Mouse (Mus musculus) lung, embryonic 15.5 days (tissue): ENCODE data around the gene Myo15b. TPM values are rescaled to one million over a fixed set of nuclear protein-coding genes. Genes with fewer than 3 reads are reported as not detected.

Experiments
- ATAC-seq: fragments of 200-750 bp; cut with Nextera tagmentation; 2 replicates; pipeline ENCODE4 v1.8.0; 2017; ENCODE audit warnings: moderate number of reproducible peaks, borderline replicate concordance; ENCODE audit not compliant: low FRiP score, low TSS enrichment; ENCODE audit errors: extremely low read depth
- H3K27ac ChIP-seq: fragments of 300-500 bp; sonication (generic); 2 replicates; pipeline ENCODE4 v1.5.1; 2015; ENCODE audit warnings: moderate library complexity, mild to moderate bottlenecking, inconsistent platforms
- H3K27me3 ChIP-seq: fragments of 300-500 bp; sonication (generic); 2 replicates; pipeline ENCODE4 v1.6.1; 2015; ENCODE audit warnings: inconsistent platforms
- H3K36me3 ChIP-seq: fragments of 300-500 bp; sonication (generic); 2 replicates; pipeline ENCODE4 v1.6.1; 2015; ENCODE audit warnings: inconsistent platforms
- H3K4me1 ChIP-seq: fragments of 300-500 bp; sonication (generic); 2 replicates; pipeline ENCODE4 v1.6.1; 2015; ENCODE audit warnings: inconsistent platforms
- H3K4me2 ChIP-seq: fragments of 300-500 bp; sonication (generic); 2 replicates; pipeline ENCODE4 v1.6.1; 2015; ENCODE audit warnings: inconsistent platforms, mild to moderate bottlenecking, moderate library complexity
- H3K4me3 ChIP-seq: fragments of 300-500 bp; sonication (generic); 2 replicates; pipeline ENCODE4 v1.5.1; 2015; ENCODE audit warnings: mild to moderate bottlenecking, inconsistent platforms
- H3K9ac ChIP-seq: fragments of 300-500 bp; sonication (generic); 2 replicates; pipeline ENCODE4 v1.6.1; 2015; ENCODE audit warnings: inconsistent platforms
- H3K9me3 ChIP-seq: fragments of 300-500 bp; sonication (generic); 2 replicates; pipeline ENCODE4 v1.6.1; 2016; ENCODE audit warnings: inconsistent platforms
- WGBS: fragments of 180-500 bp; shearing (Covaris S2); methylation state at CpG from one replicate; pipeline ENCODE4 v1.1.7; 2015; 5-methylcytosine and 5-hydroxymethylcytosine counted together
- polyA plus RNA-seq: library from polyadenylated mRNA; unstranded; fragments of >200 nt; fragmentation: Nextera tagmentation; extraction: Ambion mirVana; gene quantifications from 2 replicates; pipeline ENCODE4 v1.2.1, GENCODE M21; 2015

Myo15b gene
- polyA plus RNA-seq, 1 experiment from 2014 or later, result 0.49 TPM

GRCm38 (mm10) chr11:115899486-115900266 lies 41.5 kb downstream of the Myo15b start, which contains the start of gene Smim5:
TSS of gene Smim5 (plus strand) at chr11:115899966.
- Histone ChIP-seq H3K36me3 (peaks cover 8% of the 10 kb centered on the region; the same call in 1 of the 2 replicates), H3K27ac (peak within 1 kb of the TSS; percentile 73), H3K9me3 (no peaks in the 10 kb centered on the region), H3K4me1 (peaks cover 59% of the 10 kb centered on the region), H3K4me3 (no peak within 1 kb of the TSS), H3K4me2 (peak within 1 kb of the TSS; percentile 25), H3K9ac (no peak within 1 kb of the TSS), H3K27me3 (no peaks in the 10 kb centered on the region)
- ATAC-seq, result peak; percentile 68
- 26% methylated on average over 16 of the region's 16 CpGs for WGBS

- H3K4me2 ChIP-seq, result peak overlapping the region; percentile 25; the same call in 1 of the 2 replicates
- no peak for ATAC-seq
- 0 out of 2 replicates have a peak, but pooled peaks cover under 1% of the 10 kb centered on the region for H3K36me3 ChIP-seq
- H3K9ac ChIP-seq, result no peak overlapping the region
- WGBS, result 68% methylated on average over 8 of the region's 8 CpGs
- no peaks in the 10 kb centered on the region for H3K27me3 ChIP-seq
- no peaks in the 10 kb centered on the region for H3K9me3 ChIP-seq
- H3K4me3 ChIP-seq, result no peak overlapping the region
- peaks cover 70% of the 10 kb centered on the region for H3K4me1 ChIP-seq
- 0 out of 2 replicates have a peak overlapping the region, but pooled peaks have one; percentile 70 for H3K27ac ChIP-seq
Measured at GRCm38 (mm10) chr11:115900561-115901337, 42.5 kb downstream of the Myo15b start.

GRCm38 (mm10) chr11:115901338-115902161 lies 43.3 kb downstream of the Myo15b start:
- whole genome bisulfite sequencing, result 82% methylated on average over 9 of the region's 9 CpGs

GRCm38 (mm10) chr11:115902177-115902576 lies 44.0 kb downstream of the Myo15b start:
- H3K4me1 ChIP-seq, result peaks cover 76% of the 10 kb centered on the region
- 79% methylated on average over 5 of the region's 5 CpGs for WGBS
- no peak overlapping the region for H3K4me2 ChIP-seq
- no peak overlapping the region for H3K9ac ChIP-seq
- peak overlapping the region; percentile 70 for H3K27ac ChIP-seq
- H3K36me3 ChIP-seq, result no peaks in the 10 kb centered on the region
- H3K9me3 ChIP-seq, result no peaks in the 10 kb centered on the region
- H3K4me3 ChIP-seq, result no peak overlapping the region
- no peaks in the 10 kb centered on the region for H3K27me3 ChIP-seq
- no peak for ATAC-seq

More at GRCm38 (mm10) chr11:115901338-115902161, 43.3 kb downstream of the Myo15b start:
- Histone ChIP-seq H3K9ac (no peak overlapping the region), H3K4me3 (no peak overlapping the region), H3K27me3 (no peaks in the 10 kb centered on the region), H3K36me3 (no peaks in the 10 kb centered on the region), H3K9me3 (no peaks in the 10 kb centered on the region), H3K4me1 (peaks cover 76% of the 10 kb centered on the region), H3K4me2 (no peak overlapping the region), H3K27ac (peak overlapping the region; percentile 70; the same call in 1 of the 2 replicates)
- no peak for ATAC-seq

GRCm38 (mm10) chr11:115902831-115903230 lies 44.6 kb downstream of the Myo15b start:
- H3K9me3 ChIP-seq, result no peaks in the 10 kb centered on the region
- H3K4me2 ChIP-seq, result peak overlapping the region; percentile 0; the same call in 1 of the 2 replicates
- H3K9ac ChIP-seq, result no peak overlapping the region
- H3K4me3 ChIP-seq, result no peak overlapping the region
- H3K27ac ChIP-seq, result peak overlapping the region; percentile 79
- H3K27me3 ChIP-seq, result no peaks in the 10 kb centered on the region
- WGBS, result 68% methylated on average over 1 of the region's 1 CpGs
- H3K36me3 ChIP-seq, result no peaks in the 10 kb centered on the region
- ATAC-seq, result no peak
- peaks cover 76% of the 10 kb centered on the region for H3K4me1 ChIP-seq

GRCm38 (mm10) chr11:115903384-115904230 lies 45.4 kb downstream of the Myo15b start:
- Histone ChIP-seq H3K27ac (peak overlapping the region; percentile 79), H3K4me2 (peak overlapping the region; percentile 2; the same call in 1 of the 2 replicates), H3K36me3 (no peaks in the 10 kb centered on the region), H3K9ac (no peak overlapping the region), H3K9me3 (no peaks in the 10 kb centered on the region), H3K27me3 (no peaks in the 10 kb centered on the region), H3K4me3 (no peak overlapping the region), H3K4me1 (peaks cover 75% of the 10 kb centered on the region)
- WGBS, result 40% methylated on average over 11 of the region's 11 CpGs
- ATAC-seq, result peak; percentile 49

GRCm38 (mm10) chr11:115904231-115904955 lies 46.2 kb downstream of the Myo15b start:
- Histone ChIP-seq H3K27me3 (no peaks in the 10 kb centered on the region), H3K4me1 (peaks cover 68% of the 10 kb centered on the region), H3K4me3 (no peak overlapping the region), H3K4me2 (peak overlapping the region; percentile 19; the same call in 1 of the 2 replicates), H3K9ac (no peak overlapping the region), H3K9me3 (no peaks in the 10 kb centered on the region), H3K27ac (peak overlapping the region; percentile 79), H3K36me3 (no peaks in the 10 kb centered on the region)
- 58% methylated on average over 8 of the region's 8 CpGs for WGBS
- no peak for ATAC-seq

- no peaks in the 10 kb centered on the region for H3K36me3 ChIP-seq
- H3K27ac ChIP-seq, result peak overlapping the region; percentile 79
- no peaks in the 10 kb centered on the region for H3K9me3 ChIP-seq
- 37% methylated on average over 16 of the region's 16 CpGs for WGBS
- no peak overlapping the region for H3K4me3 ChIP-seq
- peaks cover 60% of the 10 kb centered on the region for H3K4me1 ChIP-seq
- no peaks in the 10 kb centered on the region for H3K27me3 ChIP-seq
- H3K9ac ChIP-seq, result no peak overlapping the region
- no peak for ATAC-seq
- H3K4me2 ChIP-seq, result 0 out of 2 replicates have a peak overlapping the region, but pooled peaks have one; percentile 19
Measured at GRCm38 (mm10) chr11:115904956-115905790, 47.0 kb downstream of the Myo15b start.

GRCm38 (mm10) chr11:115906116-115906515 lies 47.9 kb downstream of the Myo15b start:
- 64% methylated on average over 3 of the region's 3 CpGs for WGBS
- no peaks in the 10 kb centered on the region for H3K27me3 ChIP-seq
- H3K36me3 ChIP-seq, result no peaks in the 10 kb centered on the region
- H3K4me3 ChIP-seq, result no peak overlapping the region
- no peak overlapping the region for H3K4me2 ChIP-seq
- peaks cover 54% of the 10 kb centered on the region for H3K4me1 ChIP-seq
- no peak for ATAC-seq
- no peak overlapping the region for H3K9ac ChIP-seq
- H3K27ac ChIP-seq, result no peak overlapping the region
- H3K9me3 ChIP-seq, result no peaks in the 10 kb centered on the region
